Mouse (Mus musculus) cortical plate, adult 2 months (tissue): ENCODE results near the gene 1810009A15Rik.

ENCODE experiments used
- CTCF ChIP-seq: fragments of 200-500 bp; IDR thresholded peaks from 2 replicates; pipeline ENCODE4 v1.5.1; 2011; ENCODE audit warnings: mild to moderate bottlenecking, control low read depth, low read length; ENCODE audit not compliant: insufficient read depth; ENCODE audit errors: extremely low read depth
- POLR2A ChIP-seq: fragments of 200-500 bp; IDR thresholded peaks from 2 replicates; pipeline ENCODE4 v1.6.1; 2011; ENCODE audit warnings: mild to moderate bottlenecking, low read length, control low read depth; ENCODE audit not compliant: insufficient read depth; ENCODE audit errors: extremely low read depth

DNA sequence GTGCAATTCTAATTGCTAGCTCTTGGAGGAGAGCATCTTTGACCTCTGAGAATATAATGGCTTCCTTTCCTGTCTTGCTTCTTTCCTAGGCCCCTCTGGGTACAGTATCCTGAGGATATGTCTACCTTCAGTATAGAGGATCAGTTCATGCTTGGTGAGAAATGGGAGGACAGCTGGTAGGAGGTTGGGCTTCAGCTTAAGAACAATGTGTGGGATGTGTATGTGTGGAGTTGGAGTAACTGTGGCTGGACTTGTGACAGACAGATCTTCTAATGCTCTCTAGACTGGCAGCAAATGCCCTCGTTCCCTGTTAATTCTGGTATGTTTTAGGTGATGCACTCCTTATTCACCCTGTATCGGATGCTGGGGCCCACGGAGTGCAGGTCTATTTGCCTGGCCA, 25.6 kb downstream of the 1810009A15Rik start:
- TF ChIP-seq CTCF (no peak), POLR2A (no peak)
